Mouse (Mus musculus) heart, adult 2 months (tissue): ENCODE results near the gene Idnk. TPM values are rescaled to one million over a fixed set of nuclear protein-coding genes. Genes with fewer than 3 reads are reported as not detected.

Experiments
- DNase-seq, 2 experiments: peaks; one replicate each; pipeline ENCODE4 v3.0.0; 2021
- H3K27ac ChIP-seq: fragments of 200-600 bp; 2 replicates; pipeline ENCODE4 v1.8.1; 2022
- H3K27me3 ChIP-seq: fragments of 200-500 bp; 2 replicates; pipeline ENCODE4 v1.6.1; 2012; ENCODE audit warnings: mild to moderate bottlenecking, low read length, inconsistent platforms, mixed read lengths; ENCODE audit not compliant: control insufficient read depth, insufficient read depth
- H3K36me3 ChIP-seq: fragments of 200-500 bp; 2 replicates; pipeline ENCODE4 v1.6.1; 2012; ENCODE audit warnings: low read length, inconsistent platforms; ENCODE audit not compliant: control insufficient read depth, insufficient read depth
- H3K4me1 ChIP-seq: fragments of 200-500 bp; 2 replicates; pipeline ENCODE4 v1.6.1; 2011; ENCODE audit warnings: low read length; ENCODE audit not compliant: control insufficient read depth, insufficient read depth
- H3K4me3 ChIP-seq: fragments of 200-600 bp; 2 replicates; pipeline ENCODE4 v1.8.1; 2022
- H3K79me2 ChIP-seq: fragments of 200-500 bp; replicated peaks from 2 replicates; pipeline ENCODE4 v1.6.1; 2012; ENCODE audit warnings: mild to moderate bottlenecking, inconsistent platforms, low read length, moderate library complexity, mixed read lengths; ENCODE audit not compliant: control insufficient read depth, insufficient read depth
- H3K9ac ChIP-seq: fragments of 200-500 bp; 2 replicates; pipeline ENCODE4 v1.6.1; 2012; ENCODE audit warnings: low read depth, mild to moderate bottlenecking, control low read depth, inconsistent platforms, low read length, mixed read lengths
- CTCF ChIP-seq: fragments of 200-600 bp; IDR thresholded peaks from 2 replicates; pipeline ENCODE4 v1.8.1; 2022; ENCODE audit warnings: antibody characterized with exemption, mild to moderate bottlenecking, moderate library complexity
- EP300 ChIP-seq: fragments of 200-500 bp; IDR thresholded peaks from 2 replicates; pipeline ENCODE4 v1.6.1; 2011; ENCODE audit warnings: low read depth, low read length, control low read depth; ENCODE audit not compliant: insufficient read depth
- POLR2A ChIP-seq: fragments of 200-500 bp; IDR thresholded peaks from 2 replicates; pipeline ENCODE4 v1.6.1; 2011; ENCODE audit warnings: mild to moderate bottlenecking, low read depth, low read length, control low read depth; ENCODE audit not compliant: insufficient read depth
- WGBS: fragments of 180-500 bp; shearing (Covaris S2); methylation state at CpG from one replicate; pipeline ENCODE4 v1.1.7; 2018; 5-methylcytosine and 5-hydroxymethylcytosine counted together
- intact Hi-C: fragments of 180-260 bp; cut with DNase I; formaldehyde crosslinking; loops from one replicate; pipeline ENCODE4 v1.15.1; 2025
- polyA plus RNA-seq: library from polyadenylated mRNA; depleted of rRNA; stranded (reverse); fragments of >200 nt; gene quantifications from 2 replicates; pipeline ENCODE4 v1.2.3, GENCODE M21; 2012
- total RNA-seq, 2 experiments: library from RNA; stranded (reverse); gene quantifications; 2 replicates each; pipeline ENCODE4 v1.2.3; 2021

The Idnk gene
- total and polyA plus RNA-seq, 3 experiments, result 14.8 to 24.0 (median 22.3) TPM

DNA sequence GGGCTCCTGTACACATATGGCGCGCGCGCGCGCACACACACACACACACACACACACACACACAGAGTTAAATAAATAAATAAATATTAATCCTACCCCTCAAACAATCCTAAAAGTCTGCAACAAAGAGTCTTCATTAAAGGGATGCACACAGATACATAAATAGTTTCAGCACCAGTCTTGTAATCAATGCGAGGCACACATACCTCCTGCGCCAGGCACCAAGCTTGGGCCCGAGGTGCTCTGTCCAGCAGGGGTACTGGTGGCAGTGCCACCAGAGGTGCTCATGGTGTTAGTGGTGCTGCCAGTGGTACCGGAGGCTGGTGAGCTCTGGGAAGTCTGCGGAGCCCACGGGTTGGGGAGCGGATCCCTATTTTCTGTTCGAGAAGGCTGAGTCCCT is 34.1 kb downstream of the Idnk start:
- Histone ChIP-seq H3K4me3 (no peak overlapping the region), H3K27ac (no peak overlapping the region), H3K4me1 (no peaks in the 10 kb centered on the region), H3K9ac (no peak overlapping the region), H3K36me3 (no peaks in the 10 kb centered on the region; the same call in 1 of the 2 replicates), H3K27me3 (no peaks in the 10 kb centered on the region), H3K79me2 (peaks cover 2% of the 10 kb centered on the region; the same call in 1 of the 2 replicates)
- WGBS, result 97% methylated on average over 14 of the region's 14 CpGs
- TF ChIP-seq EP300, result no peak
- no peak for TF ChIP-seq CTCF
- no peak for TF ChIP-seq POLR2A
- intact Hi-C loops, result no loop called here
- DNase-seq, result no peak

- no peaks in the 10 kb centered on the region; the same call in 1 of the 2 replicates for H3K36me3 ChIP-seq
- 87% methylated on average over 6 of the region's 6 CpGs for WGBS
Measured at GRCm38 (mm10) chr13:58192146-58192545, 34.7 kb downstream of the Idnk start.

DNA sequence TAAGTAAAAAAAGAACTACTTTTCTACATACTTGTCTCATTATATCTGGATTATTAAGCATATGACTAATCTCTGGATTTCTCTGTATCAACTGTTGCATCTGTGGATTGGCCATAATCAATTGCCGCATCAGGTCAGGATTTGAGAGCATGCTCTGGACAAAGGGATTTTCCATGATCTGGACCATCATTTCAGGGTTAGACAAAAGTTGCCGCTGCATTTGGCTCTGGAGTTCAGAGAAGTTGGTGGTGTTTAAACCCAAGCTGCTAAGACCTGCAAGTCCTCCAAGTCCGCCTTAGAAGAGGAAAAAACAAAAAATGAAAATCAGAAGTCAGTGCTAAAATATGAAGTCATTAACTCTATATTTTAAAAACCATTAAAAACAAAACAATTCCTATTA is 35.8 kb downstream of the Idnk start:
- H3K4me3 ChIP-seq, result no peak overlapping the region
- TF ChIP-seq POLR2A (no peak), CTCF (no peak), EP300 (no peak)
- no peaks in the 10 kb centered on the region for H3K4me1 ChIP-seq
- WGBS, result 94% methylated on average over 3 of the region's 3 CpGs
- H3K9ac ChIP-seq, result no peak overlapping the region
- peaks cover 4% of the 10 kb centered on the region for H3K79me2 ChIP-seq
- H3K36me3 ChIP-seq, result no peaks in the 10 kb centered on the region; the same call in 1 of the 2 replicates
- DNase-seq, result no peak
- H3K27ac ChIP-seq, result no peak overlapping the region
- no peaks in the 10 kb centered on the region for H3K27me3 ChIP-seq
- intact Hi-C loops, result no loop called here

More at GRCm38 (mm10) chr13:58192146-58192545, 34.7 kb downstream of the Idnk start:
- Histone ChIP-seq H3K79me2 (peaks cover 2% of the 10 kb centered on the region; the same call in 1 of the 2 replicates), H3K27me3 (no peaks in the 10 kb centered on the region), H3K27ac (no peak overlapping the region), H3K9ac (no peak overlapping the region), H3K4me1 (no peaks in the 10 kb centered on the region), H3K4me3 (no peak overlapping the region)
- intact Hi-C loops, result no loop called here
- TF ChIP-seq POLR2A (no peak), EP300 (no peak)
- no peak for DNase-seq

DNA sequence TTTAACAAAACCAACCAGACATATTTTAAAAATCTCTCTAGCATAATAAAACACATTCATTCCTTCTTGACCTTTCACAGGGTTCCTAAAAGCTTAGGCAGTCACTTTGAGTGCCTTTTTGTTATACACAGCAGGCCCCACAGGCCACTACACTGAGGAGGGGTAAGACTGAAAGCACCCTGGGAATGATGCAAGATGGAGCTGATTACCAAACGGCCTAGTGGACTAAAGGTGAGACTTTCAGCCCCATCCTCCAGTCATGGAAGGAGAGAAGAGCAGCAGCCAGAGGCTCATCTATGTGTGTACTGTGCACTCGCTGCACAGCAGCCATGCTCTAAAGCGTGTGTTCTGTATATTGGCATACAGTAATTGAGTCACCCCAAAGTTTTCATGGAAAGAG is 37.5 kb downstream of the Idnk start:
- Histone ChIP-seq H3K36me3 (no peaks in the 10 kb centered on the region; the same call in 1 of the 2 replicates), H3K27me3 (no peaks in the 10 kb centered on the region), H3K27ac (no peak overlapping the region), H3K79me2 (peaks cover 4% of the 10 kb centered on the region), H3K4me1 (no peaks in the 10 kb centered on the region), H3K9ac (no peak overlapping the region), H3K4me3 (no peak overlapping the region)
- WGBS, result 86% methylated on average over 3 of the region's 3 CpGs
- intact Hi-C loops, result no loop called here
- no peak for DNase-seq
- TF ChIP-seq EP300, result no peak
- TF ChIP-seq POLR2A, result no peak
- no peak for TF ChIP-seq CTCF

DNA sequence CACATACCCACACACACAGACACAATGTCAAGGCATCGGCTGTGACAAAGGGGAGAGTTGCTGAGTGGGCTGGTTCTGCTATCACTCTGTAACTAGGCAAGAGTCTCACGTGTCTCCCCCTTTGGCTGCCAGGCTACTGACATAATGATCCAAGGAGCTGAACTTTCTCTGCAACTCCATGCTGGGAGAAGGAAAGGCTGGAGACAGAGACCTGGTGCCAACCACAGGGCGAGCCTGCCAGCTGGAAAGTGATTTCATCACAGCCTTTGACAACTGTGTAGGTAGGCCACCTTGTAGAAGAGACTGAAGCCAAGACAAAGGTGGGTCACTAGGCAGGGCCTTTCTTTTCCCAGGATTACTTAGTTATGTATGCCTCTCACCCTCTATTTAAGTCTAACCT is 39.8 kb downstream of the Idnk start:
- Histone ChIP-seq H3K27me3 (no peaks in the 10 kb centered on the region), H3K27ac (no peak overlapping the region), H3K9ac (no peak overlapping the region), H3K4me3 (no peak overlapping the region), H3K79me2 (peaks cover 7% of the 10 kb centered on the region), H3K36me3 (no peaks in the 10 kb centered on the region), H3K4me1 (no peaks in the 10 kb centered on the region)
- 80% methylated on average over 3 of the region's 3 CpGs for WGBS
- peak in 1 of 2 experiments; percentile 16 for DNase-seq
- no peak for TF ChIP-seq CTCF
- no peak for TF ChIP-seq EP300
- no peak for TF ChIP-seq POLR2A
- intact Hi-C loops, result no loop called here

- WGBS, result 66% methylated on average over 7 of the region's 7 CpGs
- Histone ChIP-seq H3K4me1 (peaks cover 2% of the 10 kb centered on the region; the same call in 1 of the 2 replicates), H3K79me2 (peaks cover 8% of the 10 kb centered on the region), H3K9ac (no peak overlapping the region), H3K36me3 (no peaks in the 10 kb centered on the region), H3K4me3 (no peak overlapping the region), H3K27me3 (no peaks in the 10 kb centered on the region), H3K27ac (no peak overlapping the region)
- TF ChIP-seq CTCF, result no peak
- TF ChIP-seq EP300, result no peak
- no peak for TF ChIP-seq POLR2A
- intact Hi-C loops, result no loop called here
- DNase-seq, result no peak
Measured at GRCm38 (mm10) chr13:58197981-58198640, 40.7 kb downstream of the Idnk start.
